Mouse (Mus musculus) bone marrow macrophage, adult 2 months (primary cell): ENCODE results near the gene Grm8.

ENCODE experiments used
- CTCF ChIP-seq: IDR thresholded peaks from 2 replicates; pipeline ENCODE4 v1.5.1; 2012; ENCODE audit warnings: low read depth, mild to moderate bottlenecking, low read length, moderate library complexity
- POLR2A ChIP-seq: IDR thresholded peaks from 2 replicates; pipeline ENCODE4 v1.6.1; 2012; ENCODE audit warnings: mild to moderate bottlenecking, low read depth, low read length, borderline replicate concordance

DNA sequence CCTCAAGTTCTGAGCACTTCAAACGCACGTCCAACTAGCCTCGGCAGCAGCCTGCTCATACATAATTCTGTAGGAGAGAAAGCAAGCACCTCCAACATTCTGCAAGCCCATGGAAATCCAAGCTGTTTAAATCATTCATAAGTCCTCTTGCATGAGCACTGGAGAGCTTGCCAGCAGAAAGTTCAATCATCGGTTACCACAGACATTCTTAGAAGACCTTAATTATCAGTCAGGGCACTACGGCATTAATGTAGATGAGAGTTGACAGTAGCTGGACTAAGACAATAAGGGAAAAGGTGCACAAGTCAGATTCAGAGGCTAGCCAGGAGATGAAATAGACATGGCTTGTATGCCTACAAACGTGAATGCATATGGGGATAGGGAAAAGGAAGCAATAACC lies 42.5 kb downstream of the Grm8 start:
- TF ChIP-seq CTCF (no peak), POLR2A (no peak)
